Mouse (Mus musculus): ENCODE measurements around the gene Sipa1. TPM values are rescaled to one million over a fixed set of nuclear protein-coding genes. Genes with fewer than 3 reads are reported as not detected.

The Sipa1 gene
- polyA plus RNA-seq (2014; fragmentation: Nextera tagmentation; extraction: Ambion mirVana): 17.0 and 19.3 TPM in 2 replicates

- H3K4me2 ChIP-seq (ENCODE audit: low read depth): peak within 1 kb of the TSS; percentile 60
- peak within 1 kb of the TSS; percentile 42 for H3K4me3 ChIP-seq (ENCODE audit: low read depth, low read length)
- peak within 1 kb of the TSS; percentile 67 for H3K9ac ChIP-seq (ENCODE audit: low read length)
- H3K27me3 ChIP-seq (ENCODE audit: control insufficient read depth, insufficient read depth, low read length): no peaks in the 10 kb centered on the region
- DNase-seq (ENCODE audit: low spot score): peak; percentile 94
- peaks cover 15% of the 10 kb centered on the region for H3K4me1 ChIP-seq (ENCODE audit: control insufficient read depth, insufficient read depth, low read length)
- H3K9me3 ChIP-seq (ENCODE audit: control insufficient read depth, low read length): no peaks in the 10 kb centered on the region
- peak; percentile 91 for ATAC-seq (ENCODE audit: insufficient read depth, low FRiP score, low TSS enrichment)
- under 1% methylated on average over 30 of the region's 32 CpGs for WGBS
- H3K36me3 ChIP-seq (ENCODE audit: control insufficient read depth, insufficient read depth, low read length): peaks cover 6% of the 10 kb centered on the region
- H3K27ac ChIP-seq (ENCODE audit: low read depth, low read length): peak within 1 kb of the TSS; percentile 70
Observed at GRCm38 (mm10) chr19:5662981-5663913, at the start of gene Sipa1. Gene Sipa1, minus strand, starts transcription at chr19:5663707.

- no peak overlapping the region for H3K9ac ChIP-seq (ENCODE audit: low read length)
- H3K4me1 ChIP-seq (ENCODE audit: control insufficient read depth, insufficient read depth, low read length): peaks cover 3% of the 10 kb centered on the region; the same call in 1 of the 2 replicates
- ATAC-seq (ENCODE audit: insufficient read depth, low FRiP score, low TSS enrichment) (no peak), DNase-seq (ENCODE audit: low spot score) (no peak)
- 78% methylated on average over 5 of the region's 5 CpGs for WGBS
- no peaks in the 10 kb centered on the region for H3K9me3 ChIP-seq (ENCODE audit: control insufficient read depth, low read length)
- peaks cover 8% of the 10 kb centered on the region for H3K36me3 ChIP-seq (ENCODE audit: control insufficient read depth, insufficient read depth, low read length)
- H3K4me2 ChIP-seq (ENCODE audit: low read depth): no peak overlapping the region
- H3K27me3 ChIP-seq (ENCODE audit: control insufficient read depth, insufficient read depth, low read length): no peaks in the 10 kb centered on the region
- H3K4me3 ChIP-seq (ENCODE audit: low read depth, low read length): no peak overlapping the region
- no peak overlapping the region for H3K27ac ChIP-seq (ENCODE audit: low read depth, low read length)
Observed at GRCm38 (mm10) chr19:5713255-5713654, 49.7 kb upstream of the Sipa1 start.

GRCm38 (mm10) chr19:5711907-5712460 lies 48.5 kb upstream of the Sipa1 start:
- 89% methylated on average over 14 of the region's 14 CpGs for WGBS

GRCm38 (mm10) chr19:5711218-5711617 lies 47.7 kb upstream of the Sipa1 start:
- H3K27ac ChIP-seq (ENCODE audit: low read depth, low read length): no peak overlapping the region
- WGBS: 9% methylated on average over 3 of the region's 3 CpGs
- no peaks in the 10 kb centered on the region for H3K9me3 ChIP-seq (ENCODE audit: control insufficient read depth, low read length)
- H3K9ac ChIP-seq (ENCODE audit: low read length): no peak overlapping the region
- no peak overlapping the region for H3K4me2 ChIP-seq (ENCODE audit: low read depth)
- no peaks in the 10 kb centered on the region for H3K4me1 ChIP-seq (ENCODE audit: control insufficient read depth, insufficient read depth, low read length)
- H3K36me3 ChIP-seq (ENCODE audit: control insufficient read depth, insufficient read depth, low read length): peaks cover 11% of the 10 kb centered on the region
- no peak for ATAC-seq (ENCODE audit: insufficient read depth, low FRiP score, low TSS enrichment)
- H3K4me3 ChIP-seq (ENCODE audit: low read depth, low read length): no peak overlapping the region
- H3K27me3 ChIP-seq (ENCODE audit: control insufficient read depth, insufficient read depth, low read length): no peaks in the 10 kb centered on the region
- peak; percentile 74 for DNase-seq (ENCODE audit: low spot score)

More at GRCm38 (mm10) chr19:5711907-5712460, 48.5 kb upstream of the Sipa1 start:
- H3K4me3 ChIP-seq (ENCODE audit: low read depth, low read length): no peak overlapping the region
- H3K9ac ChIP-seq (ENCODE audit: low read length): no peak overlapping the region
- no peaks in the 10 kb centered on the region for H3K9me3 ChIP-seq (ENCODE audit: control insufficient read depth, low read length)
- no peak overlapping the region for H3K4me2 ChIP-seq (ENCODE audit: low read depth)
- H3K27me3 ChIP-seq (ENCODE audit: control insufficient read depth, insufficient read depth, low read length): no peaks in the 10 kb centered on the region
- H3K27ac ChIP-seq (ENCODE audit: low read depth, low read length): no peak overlapping the region
- H3K36me3 ChIP-seq (ENCODE audit: control insufficient read depth, insufficient read depth, low read length): peaks cover 11% of the 10 kb centered on the region
- ATAC-seq (ENCODE audit: insufficient read depth, low FRiP score, low TSS enrichment) (no peak), DNase-seq (ENCODE audit: low spot score) (no peak)
- H3K4me1 ChIP-seq (ENCODE audit: control insufficient read depth, insufficient read depth, low read length): peaks cover 3% of the 10 kb centered on the region; the same call in 1 of the 2 replicates

GRCm38 (mm10) chr19:5710581-5710980 lies 47.1 kb upstream of the Sipa1 start:
- DNase-seq (ENCODE audit: low spot score) (no peak), ATAC-seq (ENCODE audit: insufficient read depth, low FRiP score, low TSS enrichment) (no peak)
- peaks cover 11% of the 10 kb centered on the region for H3K36me3 ChIP-seq (ENCODE audit: control insufficient read depth, insufficient read depth, low read length)

GRCm38 (mm10) chr19:5710068-5710467 lies 46.6 kb upstream of the Sipa1 start:
- H3K4me1 ChIP-seq (ENCODE audit: control insufficient read depth, insufficient read depth, low read length): no peaks in the 10 kb centered on the region
- no peak overlapping the region for H3K9ac ChIP-seq (ENCODE audit: low read length)
- H3K27ac ChIP-seq (ENCODE audit: low read depth, low read length): no peak overlapping the region
- ATAC-seq (ENCODE audit: insufficient read depth, low FRiP score, low TSS enrichment) (no peak), DNase-seq (ENCODE audit: low spot score) (no peak)
- H3K4me2 ChIP-seq (ENCODE audit: low read depth): no peak overlapping the region
- H3K4me3 ChIP-seq (ENCODE audit: low read depth, low read length): no peak overlapping the region
- no peaks in the 10 kb centered on the region for H3K9me3 ChIP-seq (ENCODE audit: control insufficient read depth, low read length)
- H3K27me3 ChIP-seq (ENCODE audit: control insufficient read depth, insufficient read depth, low read length): no peaks in the 10 kb centered on the region
- WGBS: 90% methylated on average over 6 of the region's 6 CpGs
- H3K36me3 ChIP-seq (ENCODE audit: control insufficient read depth, insufficient read depth, low read length): peaks cover 11% of the 10 kb centered on the region

More at GRCm38 (mm10) chr19:5710581-5710980, 47.1 kb upstream of the Sipa1 start:
- WGBS: 78% methylated on average over 8 of the region's 8 CpGs
- Histone ChIP-seq H3K27me3 (ENCODE audit: control insufficient read depth, insufficient read depth, low read length) (no peaks in the 10 kb centered on the region), H3K4me1 (ENCODE audit: control insufficient read depth, insufficient read depth, low read length) (no peaks in the 10 kb centered on the region), H3K9ac (ENCODE audit: low read length) (no peak overlapping the region), H3K4me2 (ENCODE audit: low read depth) (no peak overlapping the region), H3K27ac (ENCODE audit: low read depth, low read length) (no peak overlapping the region), H3K9me3 (ENCODE audit: control insufficient read depth, low read length) (no peaks in the 10 kb centered on the region), H3K4me3 (ENCODE audit: low read depth, low read length) (no peak overlapping the region)

- Histone ChIP-seq H3K36me3 (ENCODE audit: control insufficient read depth, insufficient read depth, low read length) (peaks cover 26% of the 10 kb centered on the region), H3K27ac (ENCODE audit: low read depth, low read length) (no peak overlapping the region), H3K27me3 (ENCODE audit: control insufficient read depth, insufficient read depth, low read length) (no peaks in the 10 kb centered on the region), H3K9me3 (ENCODE audit: control insufficient read depth, low read length) (no peaks in the 10 kb centered on the region), H3K4me2 (ENCODE audit: low read depth) (no peak overlapping the region), H3K4me3 (ENCODE audit: low read depth, low read length) (no peak overlapping the region), H3K4me1 (ENCODE audit: control insufficient read depth, insufficient read depth, low read length) (no peaks in the 10 kb centered on the region), H3K9ac (ENCODE audit: low read length) (no peak overlapping the region)
- no peak for DNase-seq (ENCODE audit: low spot score)
- ATAC-seq (ENCODE audit: insufficient read depth, low FRiP score, low TSS enrichment): no peak
- 52% methylated on average over 10 of the region's 10 CpGs for WGBS
Observed at GRCm38 (mm10) chr19:5704801-5705571, 41.5 kb upstream of the Sipa1 start.

- Histone ChIP-seq H3K4me1 (ENCODE audit: control insufficient read depth, insufficient read depth, low read length) (no peaks in the 10 kb centered on the region), H3K4me3 (ENCODE audit: low read depth, low read length) (no peak within 1 kb of the TSS), H3K27me3 (ENCODE audit: control insufficient read depth, insufficient read depth, low read length) (no peaks in the 10 kb centered on the region), H3K27ac (ENCODE audit: low read depth, low read length) (no peak within 1 kb of the TSS), H3K9ac (ENCODE audit: low read length) (no peak within 1 kb of the TSS), H3K36me3 (ENCODE audit: control insufficient read depth, insufficient read depth, low read length) (peaks cover 25% of the 10 kb centered on the region), H3K4me2 (ENCODE audit: low read depth) (no peak within 1 kb of the TSS), H3K9me3 (ENCODE audit: control insufficient read depth, low read length) (no peaks in the 10 kb centered on the region)
- DNase-seq (ENCODE audit: low spot score) (no peak), ATAC-seq (ENCODE audit: insufficient read depth, low FRiP score, low TSS enrichment) (no peak)
- 80% methylated on average over 16 of the region's 17 CpGs for WGBS
Observed at GRCm38 (mm10) chr19:5704163-5704800, 40.8 kb upstream of the Sipa1 start, which contains the start of gene Kcnk7. Gene Kcnk7, plus strand, starts transcription at chr19:5704367.
